Mouse (Mus musculus) G1E-ER4 (cell line): ENCODE data around the gene Brinp2. TPM values are rescaled to one million over a fixed set of nuclear protein-coding genes. Genes with fewer than 3 reads are reported as not detected.

Experiments used
- GATA1 ChIP-seq: IDR thresholded peaks from one replicate; pipeline ENCODE4 v1.8.0; 2012; ENCODE audit warnings: low read length, inconsistent platforms
- polyA plus RNA-seq: library from polyadenylated mRNA; stranded (reverse); fragments of >175 nt; gene quantifications from 2 replicates; pipeline ENCODE4 v1.2.3, GENCODE M21; 2012

The Brinp2 gene
- polyA plus RNA-seq, 1 experiment = not detected

GRCm38 (mm10) chr1:158323325-158323724, 32.8 kb downstream of the Brinp2 start:
- TF ChIP-seq GATA1 = no peak

- TF ChIP-seq GATA1 = no peak
Measured at GRCm38 (mm10) chr1:158310426-158311156, 45.5 kb downstream of the Brinp2 start.

DNA sequence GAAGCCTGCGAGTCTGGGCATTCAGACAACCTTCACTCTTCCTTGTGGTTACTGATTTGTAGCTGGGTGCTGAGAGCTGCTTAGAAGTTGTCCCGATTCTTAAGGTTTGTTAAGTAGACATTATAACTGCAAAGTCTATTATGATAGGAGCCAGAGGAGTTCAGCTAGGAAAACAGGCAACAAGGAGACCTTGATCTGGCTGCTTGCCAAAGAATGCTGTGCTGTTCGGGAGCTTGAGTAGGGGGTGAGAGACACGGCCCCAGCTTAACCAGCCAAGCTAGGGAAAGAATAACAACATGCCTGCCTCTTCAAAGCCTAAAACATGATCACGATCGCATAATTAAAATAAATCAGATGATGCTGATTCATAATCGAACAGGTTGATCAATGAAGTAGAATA, 59.1 kb downstream of the Brinp2 start:
- TF ChIP-seq GATA1 = no peak

DNA sequence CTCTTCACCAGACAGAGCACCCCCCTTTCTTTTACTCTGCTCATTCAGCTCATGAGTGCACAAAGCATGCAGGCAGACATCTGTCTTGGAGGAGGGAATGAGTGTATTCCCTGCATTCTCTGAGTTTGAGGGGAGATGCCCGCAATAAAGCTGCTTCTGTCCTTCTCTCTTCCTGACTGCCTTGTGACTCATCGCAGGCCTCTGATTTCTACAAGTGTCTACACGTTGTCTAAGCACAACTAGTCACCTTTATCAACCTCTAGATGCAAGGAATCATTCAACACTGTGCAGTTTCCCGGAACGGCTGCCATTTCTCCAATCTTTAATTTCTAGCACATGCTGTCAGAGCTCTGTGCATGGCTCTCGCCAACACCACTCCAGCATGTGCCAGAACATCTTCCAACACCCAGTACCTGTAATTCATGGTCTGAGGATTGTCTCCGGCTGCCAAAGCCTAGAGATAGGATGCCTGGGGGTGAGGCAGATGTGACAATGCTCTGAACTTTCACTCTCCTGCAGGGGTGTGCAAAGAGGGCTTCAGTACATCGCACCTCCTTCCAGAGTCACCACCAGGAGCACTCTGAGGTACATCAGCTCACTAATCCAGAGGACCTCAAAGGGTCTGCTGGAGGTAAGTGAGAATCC, 59.7 kb downstream of the Brinp2 start:
- no peak for TF ChIP-seq GATA1

DNA sequence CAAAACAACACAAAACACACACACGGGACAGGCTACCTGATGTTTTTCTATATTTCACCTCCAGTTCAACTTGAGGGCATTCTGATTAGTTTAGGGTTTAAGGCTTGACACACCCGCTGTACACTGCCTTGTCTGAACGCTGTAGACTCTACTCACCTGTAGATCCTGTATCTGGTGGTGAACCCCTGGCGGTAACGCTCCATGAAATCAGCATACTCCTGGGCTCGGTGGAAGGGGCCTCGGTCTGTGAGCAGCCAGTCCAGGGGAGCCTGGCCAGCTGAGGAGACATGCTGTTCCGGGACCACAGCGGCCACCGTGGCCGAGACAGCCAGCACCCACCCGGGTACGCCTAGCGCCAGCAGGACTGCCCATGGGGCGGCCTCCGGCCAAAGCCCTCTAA, 60.9 kb downstream of the Brinp2 start:
- no peak for TF ChIP-seq GATA1

DNA sequence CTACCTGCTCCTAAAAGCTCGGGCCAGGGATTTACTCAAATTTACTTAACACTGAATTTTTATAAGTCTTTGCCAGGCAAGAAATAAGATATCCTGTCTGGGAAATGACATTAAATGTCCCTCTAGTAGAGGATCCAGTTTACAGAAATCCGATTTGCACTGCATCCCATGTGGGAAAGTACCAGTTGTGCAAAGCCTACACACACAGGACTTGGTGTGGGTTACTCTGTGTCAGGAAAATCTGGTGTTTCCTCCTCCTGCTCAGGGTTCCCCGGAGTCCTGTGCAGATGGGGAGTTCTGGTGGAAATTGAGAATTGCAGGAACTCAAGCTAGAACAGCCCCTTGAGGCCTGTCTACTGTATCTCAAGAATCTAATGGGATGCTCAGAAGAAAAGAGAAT, 70.9 kb downstream of the Brinp2 start:
- TF ChIP-seq GATA1 = no peak

GRCm38 (mm10) chr1:158283869-158284268, 72.3 kb downstream of the Brinp2 start:
- no peak for TF ChIP-seq GATA1

DNA sequence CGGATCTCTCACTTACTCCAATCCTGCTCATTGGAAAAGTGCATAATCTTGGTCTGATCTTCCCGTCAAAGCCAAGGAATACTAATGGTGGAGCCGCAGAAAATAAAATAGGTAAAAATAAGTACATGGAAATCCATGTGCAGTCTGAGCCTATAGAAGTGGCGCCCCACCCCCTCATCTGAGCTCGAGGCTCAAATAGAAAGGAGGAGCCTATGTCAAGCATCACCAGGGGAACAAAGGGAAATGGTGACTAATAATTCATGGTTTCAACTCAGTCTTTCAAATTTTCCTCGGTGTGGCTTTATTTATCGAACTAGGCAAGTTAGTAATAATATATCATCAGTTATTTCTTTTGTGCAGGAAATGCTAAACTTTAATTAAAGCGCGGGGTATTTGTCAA, 84.1 kb downstream of the Brinp2 start:
- no peak for TF ChIP-seq GATA1

- TF ChIP-seq GATA1 = no peak
Measured at GRCm38 (mm10) chr1:158267020-158267571, 89.0 kb downstream of the Brinp2 start.

GRCm38 (mm10) chr1:158266293-158267019, 89.7 kb downstream of the Brinp2 start:
- TF ChIP-seq GATA1 = no peak

DNA sequence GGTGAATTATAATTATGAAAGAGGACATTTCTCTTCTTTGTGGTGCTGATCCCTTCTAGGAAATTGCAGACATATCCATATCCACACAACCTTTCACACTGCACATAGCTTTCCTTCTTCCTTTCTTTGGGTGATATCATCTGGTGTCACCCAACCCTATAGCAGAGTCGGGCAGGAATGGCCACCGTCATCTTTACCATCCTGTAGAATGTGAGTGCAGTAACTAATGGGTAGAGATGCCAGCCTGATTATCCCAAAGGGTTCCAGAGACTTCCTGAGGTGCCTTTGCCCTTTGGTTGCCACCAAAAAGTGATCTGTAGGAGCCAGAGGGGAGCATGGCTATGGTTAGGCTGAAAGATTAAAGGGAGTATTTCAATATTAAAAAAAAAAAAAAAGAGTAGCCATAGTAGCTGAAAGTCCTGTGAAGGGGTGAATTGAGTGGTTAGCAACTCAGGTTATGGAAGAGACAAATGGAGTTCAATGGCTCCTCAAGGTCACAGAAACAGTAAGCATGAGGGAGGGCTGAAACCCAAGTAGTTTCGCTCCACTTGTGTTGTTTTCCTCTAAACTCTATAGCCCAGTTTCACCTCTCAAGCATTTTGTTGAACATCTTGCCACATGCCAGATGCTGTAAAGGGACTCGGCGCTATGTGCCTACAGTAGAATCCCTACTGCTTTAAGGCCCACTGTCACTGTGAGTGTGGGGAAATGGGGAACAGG, 96.5 kb downstream of the Brinp2 start:
- no peak for TF ChIP-seq GATA1

DNA sequence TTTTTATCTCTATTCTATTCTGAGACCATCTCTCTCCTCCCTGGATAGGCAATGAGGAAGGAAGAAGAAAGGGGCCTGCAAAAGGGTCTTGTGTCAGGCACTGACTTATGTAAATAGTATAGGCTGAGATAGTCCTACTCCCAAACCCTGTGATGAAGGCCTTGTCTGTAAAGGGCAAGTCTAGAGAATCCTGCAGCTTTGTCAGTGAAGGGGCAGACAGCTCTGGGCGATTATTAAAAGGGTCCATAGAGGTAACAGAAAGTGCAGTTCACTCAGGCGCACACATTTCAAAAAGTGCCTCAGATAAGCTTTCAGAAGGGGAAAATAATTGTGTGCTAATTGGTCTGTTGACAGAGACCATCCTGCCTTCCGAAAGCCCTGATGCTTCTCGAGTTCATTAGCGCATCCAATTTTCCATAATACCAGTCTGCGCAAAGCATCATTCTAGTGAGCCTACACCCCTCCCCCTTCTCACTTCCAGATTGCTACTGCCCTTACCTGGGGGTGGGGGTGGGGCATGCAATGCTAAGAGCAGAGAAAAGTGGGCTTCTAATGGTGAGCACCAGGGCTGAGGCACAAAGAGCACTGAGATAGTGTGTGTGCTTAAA, 97.3 kb downstream of the Brinp2 start:
- TF ChIP-seq GATA1 = no peak

DNA sequence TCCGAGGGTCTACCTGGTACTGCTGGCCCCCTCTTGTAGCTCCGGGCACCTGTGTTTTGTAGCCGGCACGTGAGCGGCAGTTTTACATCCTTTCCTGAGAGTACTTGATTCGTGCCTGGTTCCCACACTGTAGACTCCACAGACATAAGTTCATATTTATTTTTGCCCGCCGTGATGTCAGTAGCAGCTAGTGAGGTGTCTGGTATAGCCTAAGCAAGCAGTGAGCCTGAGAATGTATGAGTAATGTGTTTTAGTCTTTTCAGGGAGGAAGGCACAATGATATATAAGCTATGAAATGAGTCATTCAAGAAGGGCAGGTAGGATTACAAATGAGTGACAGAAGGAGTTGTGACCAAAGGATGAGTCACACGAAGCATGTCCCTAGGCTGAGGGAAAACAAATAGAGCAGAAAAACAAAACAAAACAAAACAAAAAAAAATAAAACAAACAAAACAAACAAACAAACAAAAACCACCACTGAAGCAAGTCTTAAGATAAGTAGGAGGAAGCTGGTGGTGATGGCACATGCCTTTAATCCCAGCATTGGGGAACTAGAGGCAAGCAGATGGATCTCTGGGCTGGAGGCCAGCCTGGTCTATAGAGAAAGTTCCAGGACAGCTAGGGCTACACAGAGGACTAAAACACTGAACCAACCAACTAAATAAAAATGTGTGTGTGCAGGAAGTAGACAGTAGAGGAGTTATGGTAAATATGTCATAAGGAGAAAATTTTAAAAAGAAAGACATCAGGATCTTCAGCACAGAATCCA, 100.0 kb downstream of the Brinp2 start:
- TF ChIP-seq GATA1 = no peak

- no peak for TF ChIP-seq GATA1
Measured at GRCm38 (mm10) chr1:158252682-158253222, 103.4 kb downstream of the Brinp2 start.

DNA sequence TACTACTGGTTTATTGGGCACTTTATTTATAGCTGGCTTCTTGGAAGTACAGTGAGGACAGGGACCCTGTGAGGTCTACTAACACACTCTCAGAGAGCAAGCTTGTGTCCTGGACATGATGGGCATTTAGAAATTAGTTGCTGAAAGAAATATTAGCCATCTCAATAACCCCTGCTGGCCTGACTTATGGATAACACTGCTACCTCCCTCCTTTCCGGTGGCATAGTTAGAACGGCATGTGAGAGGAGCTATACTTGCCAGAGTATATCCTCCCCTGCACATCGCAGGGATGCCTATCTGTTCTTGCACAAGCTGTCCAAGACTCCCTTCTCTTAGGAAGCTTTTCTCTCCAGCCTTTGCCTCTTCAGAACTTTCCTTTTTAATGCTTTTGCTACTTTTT, 107.9 kb downstream of the Brinp2 start:
- no peak for TF ChIP-seq GATA1
